Mouse (Mus musculus): ENCODE data around the gene Necab3.
A peak's percentile ranks its signal among the peaks of the same experiment; 100 is the strongest.

Gene Necab3

GRCm38 (mm10) chr2:154571976-154572375 is 13.3 kb upstream of the Necab3 start:
- DNase-seq (ENCODE audit: low read depth) = no peak

DNA sequence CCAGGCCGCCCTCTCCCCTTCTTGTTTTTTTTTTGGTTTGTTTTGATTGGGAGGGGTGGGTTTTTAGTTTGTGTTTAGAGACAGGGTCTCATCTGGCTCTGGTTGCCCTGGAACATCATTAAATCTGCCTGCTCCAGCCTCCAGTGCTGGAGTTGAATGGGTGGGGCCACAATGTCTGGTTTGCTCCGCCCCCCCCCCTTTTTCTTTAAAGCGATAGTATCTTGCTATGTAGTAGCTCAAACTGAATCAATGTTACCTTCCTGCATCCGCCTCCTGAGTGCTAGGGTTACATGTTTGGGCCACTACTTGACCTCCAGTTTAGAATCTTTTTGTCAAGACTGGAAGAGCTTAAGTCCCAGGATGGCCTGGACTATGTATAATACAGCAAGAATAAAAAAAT is 12.6 kb upstream of the Necab3 start:
- DNase-seq (ENCODE audit: low read depth) = no peak

GRCm38 (mm10) chr2:154570666-154571065 is 12.0 kb upstream of the Necab3 start:
- no peak for DNase-seq (ENCODE audit: low read depth)

- DNase-seq (ENCODE audit: low read depth) = peak; percentile 90
Measured at GRCm38 (mm10) chr2:154569836-154570286, 11.2 kb upstream of the Necab3 start, which contains the start of gene E2f1. E2f1 (minus strand) TSS chr2:154569892.

GRCm38 (mm10) chr2:154569071-154569748 is 10.5 kb upstream of the Necab3 start:
- DNase-seq (ENCODE audit: low read depth) = peak; percentile 69

GRCm38 (mm10) chr2:154568329-154569070 is 9.8 kb upstream of the Necab3 start:
- DNase-seq (ENCODE audit: low read depth) = no peak

- DNase-seq (ENCODE audit: low read depth) = no peak
Measured at GRCm38 (mm10) chr2:154567766-154568165, 9.1 kb upstream of the Necab3 start.

DNA sequence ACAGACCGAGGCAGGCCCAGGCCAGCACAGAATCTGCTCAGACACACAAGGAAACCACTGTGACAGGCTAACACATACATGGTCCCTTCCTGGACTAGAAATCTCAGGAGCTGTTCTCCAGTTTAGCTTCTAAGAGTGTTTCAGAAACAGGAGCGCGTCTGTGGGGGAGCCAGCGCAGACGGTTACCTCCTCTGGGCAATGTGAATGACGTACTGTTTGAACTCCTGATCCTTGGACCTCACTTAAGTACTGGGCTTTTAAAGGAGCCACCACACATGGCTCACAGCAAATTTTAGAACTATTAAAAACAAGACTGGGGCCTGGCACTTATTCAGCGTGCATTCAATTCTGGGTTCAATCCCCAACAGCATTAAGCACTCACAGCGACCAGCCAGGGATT is 8.0 kb upstream of the Necab3 start:
- DNase-seq (ENCODE audit: low read depth) = no peak

- no peak for DNase-seq (ENCODE audit: low read depth)
Measured at GRCm38 (mm10) chr2:154565562-154565961, 6.9 kb upstream of the Necab3 start.

DNA sequence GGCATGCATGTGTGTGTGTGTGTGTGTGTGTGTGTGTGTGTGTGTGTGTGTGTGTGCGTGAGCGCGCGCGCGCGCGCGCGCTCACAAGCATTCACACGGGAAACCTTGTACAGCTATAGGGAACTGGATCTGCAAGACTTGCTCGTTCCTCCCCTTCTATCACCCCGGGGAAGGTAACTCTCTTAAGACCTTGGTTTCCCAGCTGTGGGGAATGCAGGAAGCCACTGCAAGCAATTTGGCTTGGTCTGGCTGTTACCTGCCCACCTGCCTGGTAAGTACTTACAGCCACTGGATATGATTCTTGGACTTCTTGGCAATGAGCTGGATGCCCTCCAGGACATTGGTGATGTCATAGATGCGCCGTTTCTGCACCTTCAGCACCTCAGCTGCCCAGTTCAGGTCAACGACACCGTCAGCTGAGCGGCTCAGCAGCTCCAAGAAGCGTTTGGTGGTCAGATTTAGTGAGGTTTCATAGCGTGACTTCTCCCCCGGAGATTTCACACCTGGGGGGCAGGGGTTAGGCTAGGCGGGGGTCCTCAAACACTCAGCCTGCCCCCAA is 5.0 kb upstream of the Necab3 start:
- no peak for DNase-seq (ENCODE audit: low read depth)

DNA sequence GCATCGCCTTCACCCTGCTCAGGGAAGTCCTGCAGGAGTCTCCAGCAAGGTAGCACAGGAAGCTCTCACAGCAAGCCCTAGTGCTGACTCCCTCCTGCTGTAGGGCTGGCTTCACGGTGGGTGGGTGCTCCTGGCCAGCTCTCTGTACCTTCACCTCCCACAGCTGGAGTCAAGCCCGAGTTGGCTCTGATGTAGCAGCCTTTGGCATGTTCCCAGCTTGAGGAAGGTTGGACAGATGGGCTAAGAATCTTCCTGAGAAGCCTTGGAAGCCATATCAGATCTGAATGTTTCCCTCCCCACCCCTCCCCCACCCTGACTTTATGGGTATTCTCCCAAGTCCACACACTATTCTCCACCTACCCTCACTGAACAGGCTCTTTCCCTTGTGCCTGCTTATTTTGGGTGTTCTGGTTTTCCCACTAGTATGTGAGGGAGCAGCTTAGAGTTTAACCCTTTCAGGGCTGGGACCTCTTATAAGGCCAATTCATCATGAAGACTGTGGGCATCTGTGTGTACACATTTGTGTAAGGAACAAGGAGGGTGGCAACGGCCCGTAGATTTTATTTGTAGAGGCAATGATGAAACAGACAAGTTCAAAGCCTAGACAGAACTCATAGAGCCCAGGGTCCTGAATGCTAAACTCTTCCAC is 1.4 kb downstream of the Necab3 start:
- DNase-seq (ENCODE audit: low read depth) = no peak

DNA sequence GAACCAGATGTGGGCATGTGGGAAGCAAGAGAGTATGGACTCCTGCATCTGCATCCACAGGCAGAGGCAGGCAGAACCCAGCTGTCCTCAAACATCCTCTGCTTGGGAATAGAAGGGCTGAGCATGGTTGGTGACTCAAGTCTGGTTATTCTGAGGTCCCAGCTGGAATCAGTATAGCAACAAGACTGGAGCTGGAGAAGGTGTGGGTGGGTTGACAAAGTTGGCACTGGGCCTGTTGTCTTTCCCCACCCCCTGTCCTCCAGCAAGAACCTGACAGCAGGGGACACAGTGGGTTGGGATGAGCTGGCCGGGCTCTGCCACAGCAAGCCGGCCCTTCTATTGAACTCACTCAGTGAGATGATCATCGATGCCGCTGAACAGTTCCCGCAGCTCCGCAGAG is 3.5 kb downstream of the Necab3 start:
- no peak for DNase-seq (ENCODE audit: low read depth)

- DNase-seq (ENCODE audit: low read depth) = no peak
Measured at GRCm38 (mm10) chr2:154552424-154552907, 6.2 kb downstream of the Necab3 start.

GRCm38 (mm10) chr2:154551927-154552326 is 6.8 kb downstream of the Necab3 start:
- DNase-seq (ENCODE audit: low read depth) = no peak

DNA sequence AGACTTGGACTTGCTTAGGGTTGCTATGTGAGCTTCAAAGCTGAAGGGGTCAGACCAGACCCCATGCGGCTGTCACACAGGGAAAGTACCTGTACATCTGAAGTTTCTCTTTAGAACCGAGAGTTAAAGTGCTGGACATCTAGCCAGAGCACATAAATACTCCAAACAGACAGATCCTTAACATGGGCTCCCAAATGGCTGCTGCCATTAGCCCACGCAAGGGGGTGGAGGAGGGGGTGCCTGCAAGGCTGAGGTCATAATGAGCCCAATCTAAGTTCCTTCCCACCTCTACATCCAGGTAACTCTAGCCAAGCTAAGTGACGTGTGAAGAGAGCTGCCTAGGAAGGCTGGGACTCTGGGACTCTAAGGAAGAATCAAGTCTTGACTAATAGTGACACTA is 7.2 kb downstream of the Necab3 start, which contains the start of gene Actl10:
Gene Actl10, plus strand, starts transcription at position 301 of the 400 bp plus-strand sequence.
- no peak for DNase-seq (ENCODE audit: low read depth)

DNA sequence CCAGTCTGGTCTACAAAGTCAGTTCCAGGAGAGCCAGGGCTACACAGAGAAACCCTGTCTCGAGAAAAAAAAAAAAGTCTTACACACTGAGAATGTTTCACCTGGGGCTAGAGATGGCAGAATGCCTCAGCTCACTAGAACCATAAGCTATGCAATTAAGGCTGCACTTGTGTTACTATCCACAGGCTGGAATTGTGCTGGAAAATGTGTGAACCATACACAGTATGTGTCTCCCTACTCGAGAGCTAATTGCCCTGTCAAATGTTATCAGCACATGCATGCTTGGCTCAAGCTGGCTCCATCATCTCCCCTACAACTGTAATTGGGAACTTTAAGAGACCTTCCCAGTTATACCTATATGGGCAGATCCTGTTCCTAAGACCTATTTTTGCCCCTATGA is 7.8 kb downstream of the Necab3 start:
- no peak for DNase-seq (ENCODE audit: low read depth)

GRCm38 (mm10) chr2:154549886-154550189 is 8.9 kb downstream of the Necab3 start:
- DNase-seq (ENCODE audit: low read depth) = no peak

GRCm38 (mm10) chr2:154549127-154549885 is 9.4 kb downstream of the Necab3 start:
- DNase-seq (ENCODE audit: low read depth) = no peak

GRCm38 (mm10) chr2:154548688-154549087 is 10.0 kb downstream of the Necab3 start:
- DNase-seq (ENCODE audit: low read depth) = no peak

GRCm38 (mm10) chr2:154546711-154547110 is 12.0 kb downstream of the Necab3 start, which contains the start of gene 1700003F12Rik:
1700003F12Rik (plus strand) TSS chr2:154547085.
- no peak for DNase-seq (ENCODE audit: low read depth)

- DNase-seq (ENCODE audit: low read depth) = no peak
Measured at GRCm38 (mm10) chr2:154543567-154544347, 14.9 kb downstream of the Necab3 start.

Measured in c-Kit-positive CD71-positive TER-119-negative erythroid progenitor cells, embryonic 14.5 days (primary cell).